Mouse (Mus musculus): ENCODE measurements around the gene Nkain2.

GRCm38 (mm10) chr10:32577276-32577580, 313.0 kb downstream of the Nkain2 start:
- no peak for TF ChIP-seq CTCF (IDR thresholded peaks at IDR 0.05; ENCODE audit: extremely low read depth, insufficient read depth, low read length)
- TF ChIP-seq POLR2A (IDR thresholded peaks at IDR 0.05; ENCODE audit: extremely low read depth, insufficient read depth, low read length), result no peak

Data from cortical plate, adult 2 months (tissue).